Mouse (Mus musculus): ENCODE data around the gene Pex3. TPM values are rescaled to one million over a fixed set of nuclear protein-coding genes. Genes with fewer than 3 reads are reported as not detected.
A peak's percentile ranks its signal among the peaks of the same experiment; 100 is the strongest.

Gene Pex3
- total RNA-seq (2014; rRNA removed; ENCODE audit: low replicate concordance) (31.0 and 46.8 TPM in 2 replicates), polyA plus RNA-seq (2015; fragmentation: Nextera tagmentation; extraction: Ambion mirVana) (24.5 and 25.0 TPM in 2 replicates)

DNA sequence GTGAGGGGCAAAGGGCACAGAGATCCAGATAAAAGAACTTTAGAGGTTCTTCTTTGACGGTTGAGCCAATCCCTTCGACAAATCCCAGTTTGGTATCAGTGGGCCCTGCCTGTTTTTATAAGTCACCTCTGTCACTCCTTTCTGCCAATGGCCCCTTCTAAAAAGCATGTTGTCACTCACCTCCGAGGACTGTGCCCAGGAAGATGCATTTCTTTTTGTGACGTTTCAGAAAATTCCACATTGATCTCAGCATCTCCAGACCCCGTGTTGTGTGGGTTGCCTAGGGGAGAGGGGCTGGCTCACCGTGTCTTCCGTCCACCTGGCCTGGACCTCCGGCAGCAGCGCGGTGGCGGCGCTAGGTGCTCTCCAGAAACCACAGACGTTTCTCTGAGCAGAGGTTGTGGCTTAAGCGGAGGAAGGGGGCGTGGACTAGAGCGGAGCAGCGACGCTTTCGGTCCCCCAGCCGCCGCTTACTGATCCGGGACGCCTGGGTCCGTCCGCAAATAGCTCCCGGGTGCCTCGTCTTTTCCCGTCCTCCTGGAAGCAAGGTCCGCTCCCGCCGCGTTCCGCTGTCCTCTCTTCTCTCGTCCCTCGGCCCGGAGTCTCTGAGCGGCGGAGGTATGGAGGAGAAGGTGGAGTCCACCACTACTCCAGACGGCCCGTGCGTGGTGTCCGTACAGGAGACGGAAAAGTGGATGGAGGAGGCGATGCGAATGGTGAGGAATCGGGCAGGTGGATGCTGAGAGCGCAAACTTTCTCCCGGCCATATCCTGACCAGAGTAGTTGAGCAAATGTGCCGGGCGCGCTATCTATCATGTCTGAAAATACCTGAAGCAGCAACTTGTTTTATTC is at the start of gene Pex3, which contains the start of gene Adat2:
TSS of gene Pex3 (minus strand) at position 497 of the 852 bp plus-strand sequence.
TSS of gene Adat2 (plus strand) at position 249 of the 852 bp plus-strand sequence.
- under 1% methylated on average over 51 of the region's 51 CpGs for WGBS

DNA sequence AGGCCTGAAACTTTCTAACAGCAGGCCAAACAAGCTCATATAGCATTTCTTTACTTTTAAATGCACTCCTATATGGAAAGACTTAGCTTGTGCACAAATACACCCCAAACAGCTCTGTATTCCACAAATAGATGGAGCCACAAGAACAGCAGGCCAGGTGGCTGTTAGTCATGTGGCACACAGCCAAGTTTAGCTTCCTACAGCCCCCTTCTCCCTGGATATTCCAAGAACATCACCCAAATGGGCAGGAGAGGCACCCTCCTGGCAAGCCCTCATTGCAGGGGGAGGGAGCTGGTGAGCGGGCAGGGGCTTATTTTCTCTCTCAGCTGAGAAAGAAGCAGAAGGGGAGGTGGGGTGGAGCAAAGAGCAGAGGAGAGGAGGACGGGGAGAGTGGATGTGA is 48.0 kb upstream of the Pex3 start:
- no peak for DNase-seq (ENCODE audit: low spot score)
- Histone ChIP-seq H3K9me3 (replicated peaks; ENCODE audit: control insufficient read depth, low read length) (0 out of 2 replicates have a peak, but pooled peaks cover 5% of the 10 kb centered on the region), H3K4me3 (ENCODE audit: low read depth, low read length) (no peak overlapping the region), H3K4me1 (ENCODE audit: control insufficient read depth, insufficient read depth) (no peaks in the 10 kb centered on the region), H3K27me3 (ENCODE audit: control insufficient read depth, insufficient read depth, low read length) (no peaks in the 10 kb centered on the region), H3K27ac (ENCODE audit: low read depth) (no peak overlapping the region), H3K36me3 (replicated peaks; ENCODE audit: control insufficient read depth, insufficient read depth, low read length) (no peaks in the 10 kb centered on the region), H3K9ac (replicated peaks; ENCODE audit: low read depth, low read length) (no peak overlapping the region), H3K4me2 (ENCODE audit: low read depth, low read length) (no peak overlapping the region)
- TF ChIP-seq CTCF (IDR thresholded peaks at IDR 0.05; ENCODE audit: low read depth): no peak
- TF ChIP-seq EP300 (IDR thresholded peaks at IDR 0.05; ENCODE audit: low read depth): no peak
- 54% methylated on average over 2 of the region's 2 CpGs for whole genome bisulfite sequencing
- ATAC-seq (ENCODE audit: insufficient read depth, low read depth): no peak

More for the DNA sequence above, at the start of gene Pex3, which contains the start of gene Adat2:
- H3K9me3 ChIP-seq (replicated peaks; ENCODE audit: control insufficient read depth, low read length): no peaks in the 10 kb centered on the region
- TF ChIP-seq EP300 (IDR thresholded peaks at IDR 0.05; ENCODE audit: low read depth): no peak
- TF ChIP-seq CTCF (IDR thresholded peaks at IDR 0.05; ENCODE audit: low read depth): no peak
- H3K27me3 ChIP-seq (ENCODE audit: control insufficient read depth, insufficient read depth, low read length): no peaks in the 10 kb centered on the region
- H3K4me1 ChIP-seq (ENCODE audit: control insufficient read depth, insufficient read depth): no peaks in the 10 kb centered on the region
- peak within 1 kb of the TSS; percentile 84 for H3K9ac ChIP-seq (replicated peaks; ENCODE audit: low read depth, low read length)
- peak within 1 kb of the TSS; percentile 81 for H3K4me3 ChIP-seq (ENCODE audit: low read depth, low read length)
- DNase-seq (ENCODE audit: low spot score) (peak; percentile 94), ATAC-seq (ENCODE audit: insufficient read depth, low read depth) (peak; percentile 95)
- H3K27ac ChIP-seq (ENCODE audit: low read depth): peak within 1 kb of the TSS; percentile 87
- peaks cover 4% of the 10 kb centered on the region; the same call in 1 of the 2 replicates for H3K36me3 ChIP-seq (replicated peaks; ENCODE audit: control insufficient read depth, insufficient read depth, low read length)
- peak within 1 kb of the TSS; percentile 85 for H3K4me2 ChIP-seq (ENCODE audit: low read depth, low read length)

DNA sequence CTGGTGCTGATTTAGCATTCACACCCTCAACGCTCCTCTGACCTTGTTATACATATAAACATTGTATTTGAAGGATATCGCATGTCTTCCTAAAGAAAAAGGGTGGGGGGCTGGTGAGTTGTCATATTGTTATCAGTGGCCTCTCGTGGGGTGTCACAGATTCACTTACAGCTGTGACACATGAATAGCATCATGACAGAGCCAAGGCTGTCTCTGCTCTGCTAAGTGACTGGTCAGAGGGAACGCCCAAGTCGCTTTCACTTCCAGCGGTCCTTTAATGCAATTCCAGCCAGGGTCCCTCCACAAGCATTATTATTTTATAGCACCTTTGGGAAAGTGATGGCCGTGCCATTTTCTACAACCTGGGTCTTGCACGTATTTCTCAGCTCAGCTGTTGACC is 44.5 kb upstream of the Pex3 start:
- H3K9ac ChIP-seq (replicated peaks; ENCODE audit: low read depth, low read length): no peak overlapping the region
- DNase-seq (ENCODE audit: low spot score) (no peak), ATAC-seq (ENCODE audit: insufficient read depth, low read depth) (no peak)
- TF ChIP-seq CTCF (IDR thresholded peaks at IDR 0.05; ENCODE audit: low read depth) (no peak), EP300 (IDR thresholded peaks at IDR 0.05; ENCODE audit: low read depth) (no peak)
- H3K9me3 ChIP-seq (replicated peaks; ENCODE audit: control insufficient read depth, low read length): no peaks in the 10 kb centered on the region
- H3K4me1 ChIP-seq (ENCODE audit: control insufficient read depth, insufficient read depth): no peaks in the 10 kb centered on the region
- WGBS: 77% methylated on average over 8 of the region's 8 CpGs
- no peaks in the 10 kb centered on the region for H3K36me3 ChIP-seq (replicated peaks; ENCODE audit: control insufficient read depth, insufficient read depth, low read length)
- no peak overlapping the region for H3K4me2 ChIP-seq (ENCODE audit: low read depth, low read length)
- H3K27ac ChIP-seq (ENCODE audit: low read depth): no peak overlapping the region
- no peak overlapping the region for H3K4me3 ChIP-seq (ENCODE audit: low read depth, low read length)
- H3K27me3 ChIP-seq (ENCODE audit: control insufficient read depth, insufficient read depth, low read length): no peaks in the 10 kb centered on the region

GRCm38 (mm10) chr10:13596866-13597265 is 43.9 kb upstream of the Pex3 start:
- no peak overlapping the region for H3K9ac ChIP-seq (replicated peaks; ENCODE audit: low read depth, low read length)
- 74% methylated on average over 9 of the region's 9 CpGs for WGBS
- no peaks in the 10 kb centered on the region for H3K36me3 ChIP-seq (replicated peaks; ENCODE audit: control insufficient read depth, insufficient read depth, low read length)

DNA sequence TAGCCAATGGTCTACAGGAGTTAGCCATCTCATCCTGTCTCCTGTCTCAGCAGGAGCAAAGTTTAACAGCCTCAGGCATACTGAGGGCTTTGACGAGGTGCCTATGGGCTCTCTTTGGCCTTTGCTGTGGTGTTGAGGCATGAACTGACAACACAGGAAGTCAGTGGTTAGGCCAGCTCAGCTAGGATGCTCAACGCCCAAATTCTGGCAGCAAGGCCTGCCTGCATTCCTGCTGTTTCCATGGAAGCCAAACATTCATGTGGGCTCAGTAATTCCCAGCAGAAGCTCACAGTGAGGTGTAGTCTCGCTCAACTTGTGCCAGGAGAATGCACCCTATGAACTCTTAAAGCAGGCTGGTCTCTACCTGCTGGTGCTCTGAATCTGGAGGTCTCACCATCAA is 43.1 kb upstream of the Pex3 start:
- no peak overlapping the region for H3K9ac ChIP-seq (replicated peaks; ENCODE audit: low read depth, low read length)
- H3K9me3 ChIP-seq (replicated peaks; ENCODE audit: control insufficient read depth, low read length): peaks cover 4% of the 10 kb centered on the region; the same call in 1 of the 2 replicates
- ATAC-seq (ENCODE audit: insufficient read depth, low read depth) (no peak), DNase-seq (ENCODE audit: low spot score) (no peak)
- H3K27ac ChIP-seq (ENCODE audit: low read depth): no peak overlapping the region
- no peak overlapping the region for H3K4me2 ChIP-seq (ENCODE audit: low read depth, low read length)
- 43% methylated on average over 3 of the region's 3 CpGs for WGBS
- no peaks in the 10 kb centered on the region for H3K4me1 ChIP-seq (ENCODE audit: control insufficient read depth, insufficient read depth)
- no peaks in the 10 kb centered on the region for H3K36me3 ChIP-seq (replicated peaks; ENCODE audit: control insufficient read depth, insufficient read depth, low read length)
- H3K4me3 ChIP-seq (ENCODE audit: low read depth, low read length): no peak overlapping the region
- H3K27me3 ChIP-seq (ENCODE audit: control insufficient read depth, insufficient read depth, low read length): no peaks in the 10 kb centered on the region
- TF ChIP-seq CTCF (IDR thresholded peaks at IDR 0.05; ENCODE audit: low read depth): no peak
- no peak for TF ChIP-seq EP300 (IDR thresholded peaks at IDR 0.05; ENCODE audit: low read depth)

More at GRCm38 (mm10) chr10:13596866-13597265, 43.9 kb upstream of the Pex3 start:
- H3K9me3 ChIP-seq (replicated peaks; ENCODE audit: control insufficient read depth, low read length): 0 out of 2 replicates have a peak, but pooled peaks cover 4% of the 10 kb centered on the region
- no peaks in the 10 kb centered on the region for H3K4me1 ChIP-seq (ENCODE audit: control insufficient read depth, insufficient read depth)
- TF ChIP-seq CTCF (IDR thresholded peaks at IDR 0.05; ENCODE audit: low read depth): no peak
- H3K4me3 ChIP-seq (ENCODE audit: low read depth, low read length): no peak overlapping the region
- DNase-seq (ENCODE audit: low spot score) (no peak), ATAC-seq (ENCODE audit: insufficient read depth, low read depth) (no peak)
- no peak overlapping the region for H3K4me2 ChIP-seq (ENCODE audit: low read depth, low read length)
- H3K27me3 ChIP-seq (ENCODE audit: control insufficient read depth, insufficient read depth, low read length): no peaks in the 10 kb centered on the region
- H3K27ac ChIP-seq (ENCODE audit: low read depth): no peak overlapping the region
